ENCODE assay signal across 8 mouse cellular contexts in the genomic region with DNA sequence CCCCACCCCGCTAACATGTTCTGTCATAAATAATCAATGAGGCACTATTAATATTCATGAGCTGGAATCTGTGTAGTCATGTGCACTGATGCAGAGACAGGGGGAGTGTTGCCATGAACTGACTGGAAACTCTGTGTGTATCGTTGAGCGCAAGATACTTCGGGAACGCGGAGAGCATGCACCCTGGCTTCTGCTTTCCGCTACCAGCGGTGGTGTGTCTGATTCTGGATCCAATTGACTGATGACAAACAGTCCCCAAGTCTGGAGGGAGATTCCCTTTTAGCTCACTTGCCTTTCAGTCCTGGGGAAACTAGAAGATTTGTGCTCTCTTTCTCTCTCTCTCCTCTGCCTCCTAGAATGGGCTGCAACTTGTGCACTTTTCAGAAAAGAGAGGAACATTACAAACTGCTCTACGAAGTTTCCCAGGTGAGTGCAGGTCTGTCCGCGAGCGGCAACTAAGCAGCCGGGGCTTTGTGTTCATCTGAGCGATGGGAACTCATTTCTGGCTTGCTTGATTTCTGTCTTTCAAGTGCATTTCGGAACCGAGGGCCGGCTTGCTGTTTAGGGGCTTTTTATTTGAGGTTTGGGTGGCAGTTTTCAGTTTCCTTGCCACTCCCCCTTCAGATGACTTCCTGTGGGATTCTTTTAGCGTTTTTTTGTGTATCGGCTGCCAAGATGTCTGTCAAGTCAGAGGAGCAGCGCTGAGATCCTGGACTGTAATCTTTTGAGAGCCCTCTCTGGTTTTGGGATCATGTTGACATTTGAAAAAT.
A peak's percentile ranks its signal among the peaks of the same experiment; 100 is the strongest.
DNase-seq lines count a peak whose midpoint lies in the region; ATAC-seq and TF ChIP-seq lines count a peak whose summit lies in the region.

No protein-coding gene starts in this region.

- H3K9ac ChIP-seq in embryonic facial prominence, embryonic 11.5 days (replicated peaks; ENCODE audit: low read length): peak overlapping the region; percentile 0
- H3K9ac ChIP-seq in hindbrain, embryonic 11.5 days (ENCODE audit: low read depth, low read length): peak overlapping the region; percentile 39
- peak overlapping the region; percentile 25 for H3K9ac ChIP-seq in limb, embryonic 14.5 days (ENCODE audit: low read depth, low read length, severe bottlenecking)
- no peak overlapping the region for H3K9ac ChIP-seq in stomach, embryonic 14.5 days (replicated peaks; ENCODE audit: low read depth, low read length)

- H3K4me1 ChIP-seq in embryonic facial prominence, embryonic 11.5 days (ENCODE audit: control insufficient read depth, insufficient read depth, low read length): no peaks in the 10 kb centered on the region
- H3K4me1 ChIP-seq in hindbrain, embryonic 11.5 days (replicated peaks; ENCODE audit: control insufficient read depth, insufficient read depth, low read length): no peaks in the 10 kb centered on the region; the same call in 1 of the 2 replicates
- peaks cover 17% of the 10 kb centered on the region for H3K4me1 ChIP-seq in limb, embryonic 14.5 days (ENCODE audit: control insufficient read depth, insufficient read depth, low read length)
- H3K4me1 ChIP-seq in stomach, embryonic 14.5 days (ENCODE audit: control insufficient read depth, insufficient read depth, low read length): 0 out of 2 replicates have a peak, but pooled peaks cover 3% of the 10 kb centered on the region

- no peaks in the 10 kb centered on the region for H3K27me3 ChIP-seq in embryonic facial prominence, embryonic 11.5 days (ENCODE audit: control insufficient read depth, insufficient read depth, low read length)
- no peaks in the 10 kb centered on the region for H3K27me3 ChIP-seq in hindbrain, embryonic 11.5 days (ENCODE audit: control insufficient read depth, insufficient read depth, low read length)
- H3K27me3 ChIP-seq in limb, embryonic 14.5 days (ENCODE audit: control insufficient read depth, insufficient read depth, low read length): no peaks in the 10 kb centered on the region
- no peaks in the 10 kb centered on the region for H3K27me3 ChIP-seq in stomach, embryonic 14.5 days (ENCODE audit: control insufficient read depth, insufficient read depth, low read length)

- DNase-seq in left cerebral cortex, postnatal 4 days: peak; percentile 54
- no peak for DNase-seq in left cerebral cortex, adult 9 months (ENCODE audit: low spot score in 2 of 2)
- peak; percentile 52 for DNase-seq in embryonic facial prominence, embryonic 11.5 days (ENCODE audit: low spot score)
- DNase-seq in hindbrain, embryonic 11.5 days (ENCODE audit: low spot score): peak; percentile 66
- peak; percentile 6 for DNase-seq in limb, embryonic 14.5 days (ENCODE audit: low spot score)
- DNase-seq in ovary, postnatal 10 days (ENCODE audit: low spot score): no peak
- no peak for DNase-seq in adipocyte (ENCODE audit: low spot score)

- no peaks in the 10 kb centered on the region for H3K36me3 ChIP-seq in embryonic facial prominence, embryonic 11.5 days (replicated peaks; ENCODE audit: control insufficient read depth, insufficient read depth, low read depth, low read length)
- H3K36me3 ChIP-seq in hindbrain, embryonic 11.5 days (ENCODE audit: control insufficient read depth, insufficient read depth, low read length): no peaks in the 10 kb centered on the region
- no peaks in the 10 kb centered on the region for H3K36me3 ChIP-seq in limb, embryonic 14.5 days (ENCODE audit: control insufficient read depth, insufficient read depth, low read length)
- no peaks in the 10 kb centered on the region for H3K36me3 ChIP-seq in stomach, embryonic 14.5 days (ENCODE audit: control insufficient read depth, insufficient read depth, low read length)

- no peak for TF ChIP-seq POLR2A in limb, embryonic 14.5 days (IDR thresholded peaks at IDR 0.05; ENCODE audit: borderline replicate concordance, extremely low read depth, insufficient read depth, insufficient read length)

- intact Hi-C loops in left cerebral cortex, postnatal 4 days (cut with DNase I): loop anchor here (10.0 kb wide), 1 partner anchor 618 kb away; no protein-coding TSS in a partner anchor

- WGBS in embryonic facial prominence, embryonic 11.5 days: under 1% methylated on average over 20 of the region's 20 CpGs
- under 1% methylated on average over 20 of the region's 20 CpGs for WGBS in hindbrain, embryonic 11.5 days
- WGBS in limb, embryonic 14.5 days: under 1% methylated on average over 20 of the region's 20 CpGs
- 2% methylated on average over 20 of the region's 20 CpGs for WGBS in stomach, embryonic 14.5 days

- peak overlapping the region; percentile 55 for H3K4me2 ChIP-seq in embryonic facial prominence, embryonic 11.5 days (ENCODE audit: low read depth, low read length)
- peak overlapping the region; percentile 36 for H3K4me2 ChIP-seq in hindbrain, embryonic 11.5 days (replicated peaks; ENCODE audit: low read depth, low read length)
- peak overlapping the region; percentile 52 for H3K4me2 ChIP-seq in limb, embryonic 14.5 days (replicated peaks; ENCODE audit: low read depth, low read length, severe bottlenecking)
- peak overlapping the region; percentile 35 for H3K4me2 ChIP-seq in stomach, embryonic 14.5 days (replicated peaks; ENCODE audit: low read depth, low read length)

- H3K4me3 ChIP-seq in embryonic facial prominence, embryonic 11.5 days (ENCODE audit: low read depth, low read length): peak overlapping the region; percentile 31
- H3K4me3 ChIP-seq in hindbrain, embryonic 11.5 days (ENCODE audit: low read depth, low read length): peak overlapping the region; percentile 31
- H3K4me3 ChIP-seq in limb, embryonic 14.5 days (replicated peaks; ENCODE audit: low read length): peak overlapping the region; percentile 33
- peak overlapping the region; percentile 31 for H3K4me3 ChIP-seq in stomach, embryonic 14.5 days (ENCODE audit: low read depth, low read length)

- H3K27ac ChIP-seq in embryonic facial prominence, embryonic 11.5 days (replicated peaks; ENCODE audit: low read depth, low read length): no peak overlapping the region
- H3K27ac ChIP-seq in hindbrain, embryonic 11.5 days (ENCODE audit: low read depth, low read length): peak overlapping the region; percentile 65
- no peak overlapping the region for H3K27ac ChIP-seq in limb, embryonic 14.5 days (replicated peaks; ENCODE audit: low read depth, low read length)
- H3K27ac ChIP-seq in stomach, embryonic 14.5 days (ENCODE audit: low read length): no peak overlapping the region

- H3K9me3 ChIP-seq in embryonic facial prominence, embryonic 11.5 days (replicated peaks; ENCODE audit: control insufficient read depth, low read length): no peaks in the 10 kb centered on the region
- H3K9me3 ChIP-seq in hindbrain, embryonic 11.5 days (ENCODE audit: control insufficient read depth, low read length): no peaks in the 10 kb centered on the region
- no peaks in the 10 kb centered on the region for H3K9me3 ChIP-seq in limb, embryonic 14.5 days (ENCODE audit: control insufficient read depth, low read length)
- no peaks in the 10 kb centered on the region for H3K9me3 ChIP-seq in stomach, embryonic 14.5 days (ENCODE audit: control insufficient read depth, low read depth, low read length)

- no peak; the same call in 1 of the 2 replicates for ATAC-seq in embryonic facial prominence, embryonic 11.5 days (replicated peaks; ENCODE audit: insufficient number of reproducible peaks, low FRiP score, low TSS enrichment, low read depth)
- ATAC-seq in hindbrain, embryonic 11.5 days (ENCODE audit: low FRiP score): peak; percentile 89
- no peak for ATAC-seq in limb, embryonic 14.5 days (ENCODE audit: low FRiP score, low read depth)
- ATAC-seq in stomach, embryonic 14.5 days (ENCODE audit: insufficient number of reproducible peaks, insufficient read depth, low FRiP score, low read depth): no peak

Comparison
In these comparisons a context has a peak if more than half of its experiments do, and no peak if none do; other contexts are left out.
1. DNase-seq: peak in left cerebral cortex, postnatal 4 days (single experiment), embryonic facial prominence, embryonic 11.5 days (single experiment), hindbrain, embryonic 11.5 days (single experiment) and limb, embryonic 14.5 days (single experiment); none in left cerebral cortex, adult 9 months (0 of 2), ovary, postnatal 10 days (single experiment) and adipocyte (single experiment).
2. Peak in every context shown above with its lines, with median percentiles within 50 percentile points of each other: H3K4me2 ChIP-seq and H3K4me3 ChIP-seq.